Mouse (Mus musculus) inflammation-experienced regulatory T-cells, adult 6 months (primary cell): ENCODE data around the gene Mstn. TPM values are rescaled to one million over a fixed set of nuclear protein-coding genes. Genes with fewer than 3 reads are reported as not detected.

Experiments used
- ATAC-seq: one replicate; pipeline ENCODE4 v1.8.0; 2017
- polyA plus RNA-seq, 3 experiments: library from polyadenylated mRNA; unstranded; fragments of 100-300 nt; shearing (Covaris generic); gene quantifications; one replicate each; pipeline ENCODE4 v1.2.1; 2017

Gene Mstn
- polyA plus RNA-seq, result under 1 TPM in 2 of 3 experiments, not detected in 1; 0.28 to 0.43 TPM

GRCm38 (mm10) chr1:53061340-53061739, at the start of gene Mstn:
TSS of gene Mstn (plus strand) at chr1:53061640.
- ATAC-seq, result no peak

DNA sequence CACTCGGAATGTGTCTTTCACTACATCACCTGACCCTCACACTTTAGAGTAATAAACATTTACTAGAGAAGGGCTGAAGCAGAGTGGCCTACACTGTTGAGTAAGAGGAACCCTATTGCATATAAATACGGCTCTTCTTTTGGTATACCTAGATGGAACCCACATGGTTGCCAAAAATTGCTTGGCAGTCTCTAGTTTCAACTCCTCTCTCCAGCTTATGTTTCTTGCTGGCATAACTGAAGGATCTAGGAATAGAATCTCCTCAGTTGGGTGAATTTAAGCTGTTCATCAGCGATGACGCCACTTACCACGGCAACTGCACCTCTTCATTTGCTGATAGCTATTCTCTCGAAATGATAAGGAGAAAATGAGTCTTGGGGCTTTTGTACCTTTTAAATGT, 46.7 kb upstream of the Mstn start:
- ATAC-seq, result no peak

DNA sequence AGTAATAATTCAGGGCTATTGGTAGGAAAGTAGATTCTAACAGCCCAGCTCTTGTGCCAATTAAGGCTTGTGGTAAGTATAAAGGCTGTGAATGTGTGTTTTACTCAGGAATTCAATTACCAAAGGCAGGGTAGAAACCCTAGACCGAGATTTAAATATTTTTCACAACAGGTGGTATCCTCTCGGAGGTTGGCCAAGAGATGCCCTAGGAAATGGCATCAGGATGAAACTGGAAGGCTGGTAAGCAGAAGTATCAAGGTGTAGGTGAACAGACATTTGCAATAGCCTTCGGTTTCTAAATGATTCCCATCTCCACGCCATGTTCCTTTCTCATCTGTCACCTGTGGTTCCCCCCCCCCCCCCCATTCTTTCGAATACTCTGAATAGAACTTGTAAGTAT, 45.8 kb upstream of the Mstn start:
- no peak for ATAC-seq

DNA sequence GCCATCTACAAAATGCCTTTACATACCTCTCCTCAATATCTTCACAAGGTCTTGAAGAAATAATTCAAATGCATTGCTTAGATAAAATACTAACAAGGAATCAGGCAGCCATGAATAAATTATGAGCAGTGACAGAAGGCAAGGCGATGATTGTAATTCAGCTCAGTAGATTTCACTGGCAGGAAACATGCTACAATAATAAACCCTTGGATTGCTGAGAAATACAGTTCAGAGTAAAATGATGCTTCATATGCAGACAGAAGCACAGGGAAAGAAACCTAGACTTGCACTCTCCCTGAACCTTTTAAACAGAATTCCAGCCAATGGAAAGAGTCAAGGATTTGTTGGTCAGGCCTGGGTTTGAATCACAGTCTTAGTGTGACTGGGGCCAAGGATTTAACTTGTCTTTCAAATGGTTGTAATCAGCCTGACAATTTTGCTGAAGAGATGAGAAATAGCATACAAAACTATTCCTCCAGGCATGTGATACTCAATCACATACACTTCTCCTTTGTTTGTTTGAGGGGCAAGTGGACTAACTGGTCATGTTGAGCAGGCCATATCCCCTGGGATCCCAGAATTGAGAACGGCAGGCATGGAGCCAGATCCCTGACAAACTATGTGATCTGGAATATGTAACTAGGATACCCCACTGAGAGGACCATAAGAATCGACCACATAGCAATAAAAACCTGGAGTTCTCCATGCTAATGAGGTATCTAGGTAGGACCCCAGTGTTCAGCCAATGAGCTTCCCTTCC, 42.5 kb upstream of the Mstn start:
- no peak for ATAC-seq

DNA sequence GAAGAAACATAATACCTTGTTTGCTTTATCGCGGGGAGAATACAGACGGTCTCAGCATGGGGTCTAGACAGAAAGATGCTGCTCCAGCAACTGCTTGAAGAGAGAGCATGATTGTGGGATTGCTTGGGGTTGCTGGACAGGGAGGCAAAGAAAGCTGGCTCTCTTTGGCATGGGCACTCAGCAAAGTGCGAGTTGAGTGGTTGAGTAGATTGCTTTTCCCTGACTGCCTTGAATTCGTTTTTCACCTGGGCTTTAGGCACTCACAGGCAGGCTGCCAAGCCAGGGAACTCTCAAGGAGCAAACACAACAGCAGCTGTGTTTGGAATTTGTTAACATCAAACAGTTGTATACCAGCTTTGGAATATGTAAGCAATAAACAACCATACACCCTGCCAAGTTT, 41.4 kb upstream of the Mstn start, which contains the start of gene 1700019D03Rik:
Gene 1700019D03Rik (minus strand): TSS at position 101 of the 400 bp plus-strand sequence.
- ATAC-seq, result no peak

GRCm38 (mm10) chr1:53032550-53032949, 28.9 kb upstream of the Mstn start:
- no peak for ATAC-seq

DNA sequence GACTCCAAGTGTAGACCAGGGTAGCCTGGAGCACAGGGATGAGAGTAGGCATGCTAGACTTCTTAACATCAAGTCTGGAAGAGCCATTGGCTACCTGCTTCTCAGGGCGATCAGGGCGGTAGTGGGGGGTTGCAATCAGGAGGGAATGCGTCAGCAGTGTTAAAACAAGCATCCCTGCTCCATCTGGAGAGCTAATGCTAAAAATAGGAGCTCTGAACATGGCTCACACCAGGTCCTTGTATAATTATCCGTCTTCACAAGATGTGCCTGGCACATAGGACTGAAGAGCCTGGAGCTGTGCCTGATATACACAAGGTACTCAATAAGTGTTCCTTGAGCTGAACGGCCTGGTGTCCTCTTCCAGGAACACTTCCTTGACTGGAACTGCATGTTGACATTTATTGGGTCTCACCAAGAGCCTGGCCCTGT, 24.0 kb upstream of the Mstn start:
- no peak for ATAC-seq

DNA sequence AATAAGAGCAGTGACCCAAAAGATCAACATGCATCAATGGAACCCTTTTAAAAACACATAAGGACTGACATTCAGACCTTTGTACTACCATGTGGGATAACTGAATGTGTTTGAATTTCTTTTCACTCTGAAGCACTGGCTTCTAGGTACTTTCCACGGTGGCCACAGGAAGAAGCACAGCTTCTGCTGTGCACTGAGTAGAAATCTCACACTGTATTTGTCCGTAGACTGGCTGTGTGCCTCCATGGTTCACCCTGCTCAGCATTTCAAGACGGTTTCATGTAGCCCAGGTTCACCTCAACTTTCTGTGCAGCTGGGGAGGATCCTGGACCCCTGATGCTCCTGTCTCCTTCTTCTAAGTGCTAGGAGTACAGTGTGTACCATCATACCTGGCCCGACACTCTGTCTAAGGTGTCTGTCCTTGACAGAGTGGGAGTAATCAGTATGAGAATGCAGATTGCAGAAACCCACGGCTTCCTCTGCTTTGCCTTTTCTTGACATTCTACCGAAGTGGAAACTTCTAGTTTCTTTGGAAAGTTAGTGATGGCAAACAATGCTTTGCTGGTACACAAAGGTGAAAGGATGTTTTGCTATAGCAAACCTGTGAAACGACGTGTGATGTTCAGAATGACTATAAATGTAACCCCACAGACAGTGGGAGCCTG, 11.5 kb upstream of the Mstn start:
- ATAC-seq, result peak; percentile 83

GRCm38 (mm10) chr1:53053087-53054022, 8.1 kb upstream of the Mstn start:
- ATAC-seq, result peak; percentile 45

- no peak for ATAC-seq
Measured at GRCm38 (mm10) chr1:53059106-53059505, 2.3 kb upstream of the Mstn start.

DNA sequence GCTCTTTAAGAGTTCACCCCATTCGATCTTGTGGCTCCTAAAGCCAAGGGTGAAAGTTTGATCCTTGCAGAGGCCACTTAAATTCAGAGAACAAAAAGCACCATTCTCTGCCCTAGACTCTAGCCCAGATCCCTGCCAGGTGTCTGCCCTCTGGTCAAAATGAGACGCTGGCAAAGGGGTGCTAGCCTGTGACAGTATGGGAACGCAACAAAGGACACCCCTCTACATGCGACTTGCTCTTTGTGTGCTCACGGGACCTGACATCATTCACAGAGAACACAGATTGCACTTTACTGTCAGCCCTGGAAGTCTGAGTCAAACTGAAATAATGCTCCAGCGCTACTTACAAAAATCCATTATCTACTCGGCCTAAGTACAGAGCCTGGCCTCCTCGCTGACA, 941 bp upstream of the Mstn start:
- no peak for ATAC-seq

- no peak for ATAC-seq
Measured at GRCm38 (mm10) chr1:53061871-53062608, 600 bp downstream of the Mstn start.

DNA sequence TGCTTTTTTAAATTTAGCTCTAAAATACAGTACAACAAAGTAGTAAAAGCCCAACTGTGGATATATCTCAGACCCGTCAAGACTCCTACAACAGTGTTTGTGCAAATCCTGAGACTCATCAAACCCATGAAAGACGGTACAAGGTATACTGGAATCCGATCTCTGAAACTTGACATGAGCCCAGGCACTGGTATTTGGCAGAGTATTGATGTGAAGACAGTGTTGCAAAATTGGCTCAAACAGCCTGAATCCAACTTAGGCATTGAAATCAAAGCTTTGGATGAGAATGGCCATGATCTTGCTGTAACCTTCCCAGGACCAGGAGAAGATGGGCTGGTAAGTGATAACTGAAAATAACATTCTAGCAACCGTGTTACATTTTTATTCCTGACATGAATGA, 2.5 kb downstream of the Mstn start:
- no peak for ATAC-seq

DNA sequence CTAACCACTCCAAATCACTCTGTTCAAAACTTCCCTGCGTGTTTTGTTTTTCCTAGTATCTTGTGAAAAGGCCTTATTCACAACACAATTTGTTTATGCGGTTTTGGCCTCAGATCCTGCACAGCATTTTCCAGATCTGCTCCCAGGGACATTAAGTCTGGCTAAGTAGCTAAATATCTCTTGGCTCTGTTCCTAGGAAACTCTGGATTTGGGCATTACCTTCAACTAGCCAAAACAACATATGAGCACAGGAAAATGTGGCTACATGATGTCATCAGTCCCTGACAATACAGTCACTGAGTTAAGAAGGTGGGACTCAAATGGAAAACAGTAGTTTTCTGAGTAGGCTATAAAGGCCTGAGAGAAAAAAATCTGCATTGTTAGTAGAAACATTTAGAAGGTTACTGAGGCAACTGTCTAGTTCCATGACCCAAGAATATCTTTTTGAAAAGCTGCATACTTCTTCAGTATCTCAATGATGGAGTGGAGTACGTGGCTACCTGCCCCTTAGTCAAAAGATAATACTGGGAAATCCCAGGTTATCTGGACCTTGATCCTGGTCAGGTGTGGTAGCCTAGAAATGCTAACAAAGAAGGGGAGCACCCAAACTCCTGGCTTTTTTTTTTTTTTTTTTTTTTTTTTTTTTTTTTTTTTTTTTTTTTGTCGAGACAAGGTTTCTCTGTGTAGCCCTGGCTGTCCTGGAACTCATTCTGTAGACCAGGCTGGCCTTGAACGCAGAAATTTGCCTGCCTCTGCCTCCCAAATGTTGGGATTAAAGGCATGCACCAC, 8.5 kb downstream of the Mstn start:
- ATAC-seq, result no peak

DNA sequence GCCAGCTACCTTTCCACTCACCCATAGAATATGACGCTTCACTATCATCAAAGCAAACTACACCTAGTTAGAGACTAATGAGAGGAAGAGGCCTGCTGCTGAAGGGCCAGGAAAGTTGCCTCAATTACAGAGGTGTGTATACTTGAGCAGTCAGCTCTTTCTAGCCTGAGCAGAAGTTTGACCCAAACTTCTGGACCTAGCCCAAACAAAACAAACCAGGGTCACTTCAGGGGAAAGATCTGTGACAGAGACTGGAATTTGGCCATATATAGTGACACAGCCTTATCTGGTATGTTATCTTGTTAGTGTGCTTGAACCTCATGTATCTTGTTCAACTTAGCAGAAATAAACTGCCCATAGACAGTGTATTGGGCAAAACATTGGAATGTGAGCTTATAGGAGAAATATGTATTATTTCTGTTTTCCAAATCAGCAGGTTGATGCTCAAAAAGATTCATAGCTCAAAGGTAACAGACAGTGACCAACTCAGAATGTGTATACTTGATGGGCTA, 9.3 kb downstream of the Mstn start:
- no peak for ATAC-seq

DNA sequence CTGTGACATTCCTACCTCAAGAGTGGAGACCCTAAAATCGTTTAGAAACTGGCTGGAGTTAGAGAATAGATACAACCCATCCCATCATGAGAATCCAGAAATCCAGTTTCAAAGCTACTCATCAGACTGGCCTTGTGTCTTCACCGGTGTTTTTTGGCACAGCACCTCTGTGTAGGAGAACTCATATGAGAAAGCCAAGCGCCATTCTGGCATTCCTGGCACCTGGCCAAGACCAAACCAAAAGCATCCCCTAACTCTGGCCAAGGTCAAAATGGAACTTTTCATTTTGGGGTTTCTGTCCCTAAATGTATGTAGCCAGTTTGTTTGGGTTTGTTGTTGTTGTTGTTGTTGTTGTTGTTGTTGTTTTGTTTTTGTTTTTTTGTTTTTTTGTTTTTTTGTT, 15.2 kb downstream of the Mstn start:
- no peak for ATAC-seq

DNA sequence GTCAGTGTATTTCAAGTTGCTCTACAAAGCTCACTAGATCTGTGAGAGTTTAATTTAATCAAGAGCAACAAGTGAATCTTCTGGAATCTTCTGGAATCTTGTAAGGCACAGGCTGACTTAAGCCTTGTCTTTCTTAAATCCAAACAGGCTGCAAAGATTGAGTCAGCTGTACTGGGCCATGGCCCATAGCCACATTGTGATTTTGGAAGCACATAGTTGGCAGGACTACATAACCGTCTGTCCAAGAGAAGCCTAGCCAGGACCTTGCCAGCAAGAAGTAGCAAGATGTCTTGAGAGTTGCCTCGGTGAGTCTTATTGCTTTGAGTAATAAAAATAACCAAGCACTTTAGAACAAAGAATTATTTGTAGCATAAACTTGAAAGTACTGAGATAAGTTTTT, 18.4 kb downstream of the Mstn start:
- ATAC-seq, result no peak

- no peak for ATAC-seq
Measured at GRCm38 (mm10) chr1:53080603-53081002, 19.2 kb downstream of the Mstn start.

DNA sequence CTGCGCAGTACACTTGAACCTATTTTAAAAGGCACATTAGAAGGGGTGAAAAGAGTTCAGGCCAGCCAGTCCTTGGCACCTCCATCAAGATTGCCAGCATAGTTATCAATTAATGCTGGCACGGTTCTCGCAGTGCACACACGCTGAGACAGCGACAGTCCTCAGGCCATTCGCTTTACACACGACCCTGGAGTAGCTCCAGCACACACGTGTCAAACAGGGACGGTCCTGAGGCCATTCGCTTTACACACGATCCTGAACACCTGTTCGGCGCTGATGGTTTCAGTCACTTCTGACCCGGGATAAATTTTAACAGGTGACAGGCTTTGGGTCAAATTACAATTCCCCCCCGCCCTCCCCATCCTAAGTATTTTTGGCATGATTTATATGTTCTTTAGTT, 23.8 kb downstream of the Mstn start:
- ATAC-seq, result no peak

DNA sequence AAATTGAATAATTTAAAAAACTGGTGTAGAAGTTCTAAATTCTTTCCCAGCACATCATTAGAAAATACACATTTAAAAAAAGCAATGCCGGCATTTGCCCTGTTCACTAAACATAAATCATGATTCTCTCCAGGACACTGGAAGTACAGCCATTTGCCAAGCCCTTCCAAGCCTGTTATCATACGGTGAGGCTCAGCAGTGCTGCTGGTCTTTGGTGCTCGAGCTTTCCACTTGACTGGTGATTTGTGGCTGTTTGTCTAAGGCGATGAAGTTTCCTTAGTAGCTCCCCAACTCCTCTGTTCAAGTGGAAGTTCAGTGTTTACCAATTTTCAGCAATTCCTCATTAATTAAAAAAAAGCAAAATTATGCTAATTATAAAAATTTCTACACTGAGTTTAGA, 24.6 kb downstream of the Mstn start:
- no peak for ATAC-seq

GRCm38 (mm10) chr1:53093180-53093579, 31.7 kb downstream of the Mstn start:
- no peak for ATAC-seq
